Comparison of ENCODE assay signal across 14 mouse cellular contexts in the genomic region with DNA sequence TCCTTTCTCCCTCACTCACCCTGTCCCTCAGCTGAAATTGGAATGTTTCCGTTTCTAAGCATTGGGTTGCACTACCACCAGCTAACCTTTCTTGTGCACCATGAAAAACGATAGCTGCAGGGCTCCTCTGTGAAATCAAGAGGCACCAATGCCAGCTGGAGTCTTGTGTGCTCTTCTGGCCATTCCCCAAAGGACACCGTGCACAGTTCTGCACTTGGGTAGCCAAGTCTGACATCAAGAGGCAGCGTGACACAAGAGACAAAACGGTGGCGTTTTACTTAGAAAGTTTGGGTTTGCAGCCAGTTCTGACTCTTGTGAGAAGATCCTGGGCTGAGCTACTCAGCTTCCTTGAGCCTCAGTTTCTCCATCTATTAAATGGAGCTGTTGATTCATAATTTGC. TPM values are rescaled to one million over a fixed set of nuclear protein-coding genes. Genes with fewer than 3 reads are reported as not detected.
DNase-seq lines count a peak whose midpoint lies in the region; ATAC-seq and TF ChIP-seq lines count a peak whose summit lies in the region.
"Had no signal": no experiment of that assay in that cellular context is flagged by ENCODE, and none has a peak within 500 bp of the region (broad histone marks: within the 10 kb centered on the region; RNA-seq: fewer than 3 reads in every experiment).

No protein-coding gene starts in this region.

- WGBS in hindbrain, embryonic 16.5 days: 58% methylated on average over 6 of the region's 6 CpGs
- WGBS in hindbrain, embryonic 10.5 days: 78% methylated on average over 6 of the region's 6 CpGs
- 67% methylated on average over 6 of the region's 6 CpGs for WGBS in lung, postnatal 0 days

- H3K9me3 ChIP-seq in hindbrain, embryonic 16.5 days (ENCODE audit: control insufficient read depth, low read length): no peaks in the 10 kb centered on the region
- no peaks in the 10 kb centered on the region for H3K9me3 ChIP-seq in hindbrain, embryonic 10.5 days
- H3K9me3 ChIP-seq in lung, postnatal 0 days (ENCODE audit: low read length): no peaks in the 10 kb centered on the region
- H3K9me3 ChIP-seq: heart, embryonic 15.5 days; midbrain, embryonic 13.5 days; neural tube, embryonic 12.5 days had no signal

- 0 out of 2 replicates have a peak, but pooled peaks cover 2% of the 10 kb centered on the region for H3K27me3 ChIP-seq in hindbrain, embryonic 16.5 days (replicated peaks; ENCODE audit: control insufficient read depth, insufficient read depth, low read length)
- H3K27me3 ChIP-seq in hindbrain, embryonic 10.5 days (ENCODE audit: insufficient read depth, poor library complexity, severe bottlenecking): peaks cover 32% of the 10 kb centered on the region
- no peaks in the 10 kb centered on the region for H3K27me3 ChIP-seq in lung, postnatal 0 days (replicated peaks; ENCODE audit: insufficient read depth, low read length)

- H3K27ac ChIP-seq in hindbrain, embryonic 16.5 days (ENCODE audit: low read depth, low read length): no peak overlapping the region
- H3K27ac ChIP-seq in hindbrain, embryonic 10.5 days: no peak overlapping the region
- H3K27ac ChIP-seq in lung, postnatal 0 days (ENCODE audit: low read length): no peak overlapping the region
- H3K27ac ChIP-seq: heart, embryonic 15.5 days; midbrain, embryonic 13.5 days; neural tube, embryonic 12.5 days had no signal

- no peak for TF ChIP-seq CTCF in lung, postnatal 0 days (IDR thresholded peaks at IDR 0.05)

- no peak for TF ChIP-seq EP300 in lung, postnatal 0 days (IDR thresholded peaks at IDR 0.05)

- H3K9ac ChIP-seq in hindbrain, embryonic 16.5 days (ENCODE audit: low read depth, low read length): no peak overlapping the region
- H3K9ac ChIP-seq in lung, postnatal 0 days (replicated peaks; ENCODE audit: low read depth): no peak overlapping the region
- H3K9ac ChIP-seq: heart, embryonic 15.5 days; midbrain, embryonic 13.5 days; neural tube, embryonic 12.5 days had no signal

- no peak; the same call in 1 of the 2 replicates for ATAC-seq in hindbrain, embryonic 16.5 days
- ATAC-seq in lung, postnatal 0 days: no peak
- ATAC-seq: midbrain, embryonic 13.5 days had no signal

- peak overlapping the region; percentile 5 for H3K4me2 ChIP-seq in hindbrain, embryonic 16.5 days (ENCODE audit: low read length)
- no peak overlapping the region for H3K4me2 ChIP-seq in lung, postnatal 0 days (replicated peaks; ENCODE audit: low read depth, low read length)
- H3K4me2 ChIP-seq: heart, embryonic 15.5 days; midbrain, embryonic 13.5 days; neural tube, embryonic 12.5 days had no signal

- H3K36me3 ChIP-seq in hindbrain, embryonic 16.5 days (ENCODE audit: control insufficient read depth, insufficient read depth, low read length): no peaks in the 10 kb centered on the region
- no peaks in the 10 kb centered on the region for H3K36me3 ChIP-seq in hindbrain, embryonic 10.5 days
- H3K36me3 ChIP-seq in lung, postnatal 0 days (ENCODE audit: insufficient read depth, low read length): no peaks in the 10 kb centered on the region
- H3K36me3 ChIP-seq: heart, embryonic 15.5 days; midbrain, embryonic 13.5 days; neural tube, embryonic 12.5 days had no signal

- H3K4me3 ChIP-seq in hindbrain, embryonic 16.5 days (ENCODE audit: low read length): no peak overlapping the region
- H3K4me3 ChIP-seq in hindbrain, embryonic 10.5 days: no peak overlapping the region
- no peak overlapping the region for H3K4me3 ChIP-seq in lung, postnatal 0 days (ENCODE audit: low read depth, low read length)
- H3K4me3 ChIP-seq: heart, embryonic 15.5 days; midbrain, embryonic 13.5 days; neural tube, embryonic 12.5 days had no signal

- H3K4me1 ChIP-seq in hindbrain, embryonic 16.5 days (ENCODE audit: control insufficient read depth, insufficient read depth, low read depth, low read length): peaks cover 10% of the 10 kb centered on the region
- peaks cover 13% of the 10 kb centered on the region for H3K4me1 ChIP-seq in hindbrain, embryonic 10.5 days (replicated peaks)
- no peaks in the 10 kb centered on the region; the same call in 1 of the 2 replicates for H3K4me1 ChIP-seq in lung, postnatal 0 days (ENCODE audit: insufficient read depth, low read depth, low read length)

- intact Hi-C loops in gastrocnemius, postnatal 36 days (cut with DNase I): loop anchor here (10.0 kb wide), 1 partner anchor 629 kb away; no protein-coding TSS in a partner anchor

- peak; percentile 23 for DNase-seq in adrenal gland, postnatal 14 days
- DNase-seq in adrenal gland, postnatal 25 days: no peak
- no peak for DNase-seq in hindbrain, embryonic 10.5 days (ENCODE audit: low spot score)
- peak; percentile 23 for DNase-seq in lung, postnatal 10 days
- no peak for DNase-seq in lung, postnatal 0 days (ENCODE audit: low spot score)
- peak; percentile 19 to 31 for DNase-seq in gastrocnemius, postnatal 36 days
- DNase-seq in layer of hippocampus, postnatal 36 days: no peak
- DNase-seq: heart, adult 18-20 months; kidney, postnatal 25 days; right cerebral cortex, postnatal 4 days had no signal

RNA-seq across cellular contexts. Expression of a gene that starts 3.4 kb away (rescaled TPM):
- total RNA-seq in adrenal gland, postnatal 14 days (2021): 3.2 and 5.6 TPM in 2 replicates
- total RNA-seq in adrenal gland, postnatal 25 days (2021): 2.2 and 2.4 TPM in 2 replicates
- 53.3 and 76.9 TPM in 2 replicates for polyA plus RNA-seq in hindbrain, embryonic 16.5 days (2015; fragmentation: Nextera tagmentation; extraction: Ambion mirVana)
- polyA plus RNA-seq in hindbrain, embryonic 10.5 days (2016; fragmentation: Nextera tagmentation; extraction: Ambion mirVana): 1.3 and 3.5 TPM in 2 replicates
- polyA plus RNA-seq in lung, postnatal 0 days (2015; fragmentation: Nextera tagmentation; extraction: Ambion mirVana): 34.3 and 38.7 TPM in 2 replicates
- 1 to 10 TPM; 4.3 to 4.8 TPM for total RNA-seq in gastrocnemius, postnatal 36 days (2021)
- total RNA-seq in layer of hippocampus, postnatal 36 days (2021): 1 to 10 TPM; 6.5 to 6.7 TPM

Comparison
In these comparisons a context has a peak if more than half of its experiments do, and no peak if none do; other contexts are left out.
1. DNase-seq: peak in adrenal gland, postnatal 14 days (single experiment), lung, postnatal 10 days (single experiment) and gastrocnemius, postnatal 36 days (2 of 2); none in adrenal gland, postnatal 25 days (single experiment), hindbrain, embryonic 10.5 days (single experiment), lung, postnatal 0 days (single experiment) and layer of hippocampus, postnatal 36 days (0 of 2).